Mouse (Mus musculus): ENCODE data around the gene B4galnt2. TPM values are rescaled to one million over a fixed set of nuclear protein-coding genes. Genes with fewer than 3 reads are reported as not detected.

Gene B4galnt2
- polyA plus RNA-seq, 1 experiment from 2014 or later = not detected

DNA sequence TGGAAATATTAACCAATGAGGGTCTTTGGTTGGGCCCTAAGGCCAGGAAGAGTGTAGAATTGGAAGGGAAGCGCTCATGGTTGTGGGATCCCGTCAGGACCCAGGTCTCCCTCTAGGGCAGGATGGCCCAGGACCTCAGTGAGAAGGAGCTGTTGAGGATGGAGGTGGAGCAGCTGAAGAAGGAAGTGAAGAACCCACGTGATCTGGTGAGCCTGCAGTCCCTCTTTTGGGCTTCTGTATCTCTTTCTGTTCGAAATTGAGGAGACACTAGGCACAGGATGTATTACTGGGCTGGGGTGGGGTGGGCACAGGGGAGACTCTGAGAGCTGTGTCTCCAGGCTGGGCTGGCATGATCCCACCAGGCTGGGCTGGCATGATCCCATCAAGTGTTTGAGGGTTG lies 69.8 kb downstream of the B4galnt2 start:
- 74% methylated on average over 4 of the region's 4 CpGs for WGBS
- no peaks in the 10 kb centered on the region for H3K27me3 ChIP-seq (ENCODE audit: control insufficient read depth, insufficient read depth, low read length)
- H3K36me3 ChIP-seq (replicated peaks; ENCODE audit: control insufficient read depth, insufficient read depth) = no peaks in the 10 kb centered on the region
- H3K9ac ChIP-seq = no peak overlapping the region
- no peaks in the 10 kb centered on the region for H3K9me3 ChIP-seq (ENCODE audit: control insufficient read depth, low read length)
- DNase-seq (ENCODE audit: low spot score) (no peak), ATAC-seq (ENCODE audit: low FRiP score) (no peak)
- no peak overlapping the region for H3K4me2 ChIP-seq (replicated peaks)
- H3K27ac ChIP-seq = no peak overlapping the region
- no peak overlapping the region for H3K4me3 ChIP-seq (replicated peaks; ENCODE audit: low read length)
- no peaks in the 10 kb centered on the region for H3K4me1 ChIP-seq (replicated peaks; ENCODE audit: control insufficient read depth, insufficient read depth, low read length)

GRCm38 (mm10) chr11:95843421-95843950 lies 71.2 kb downstream of the B4galnt2 start:
- 60% methylated on average over 6 of the region's 6 CpGs for WGBS
- no peak overlapping the region for H3K9ac ChIP-seq

DNA sequence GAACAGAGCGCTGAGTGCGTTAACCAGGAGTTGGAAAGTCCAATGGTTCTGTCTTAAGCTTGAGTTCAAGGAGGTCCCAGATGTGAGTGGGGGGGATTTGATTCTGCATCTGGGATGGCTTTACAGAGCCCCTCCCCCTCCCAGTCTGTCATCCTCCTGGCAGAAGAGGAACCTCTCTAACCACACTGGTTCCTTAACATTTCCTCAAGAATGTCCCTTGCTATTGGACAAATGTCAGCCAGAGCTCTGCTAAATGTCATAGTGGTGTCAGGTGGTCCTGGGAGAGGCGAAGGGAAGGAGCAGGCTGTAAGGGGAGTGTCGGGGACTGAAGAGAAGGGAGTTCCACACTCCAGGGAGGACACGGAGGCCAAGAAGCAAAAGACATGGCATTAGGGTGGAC lies 71.7 kb downstream of the B4galnt2 start:
- H3K9me3 ChIP-seq (ENCODE audit: control insufficient read depth, low read length) = no peaks in the 10 kb centered on the region
- H3K27me3 ChIP-seq (ENCODE audit: control insufficient read depth, insufficient read depth, low read length) = no peaks in the 10 kb centered on the region
- DNase-seq (ENCODE audit: low spot score) (no peak), ATAC-seq (ENCODE audit: low FRiP score) (no peak)
- H3K27ac ChIP-seq = no peak overlapping the region
- H3K4me1 ChIP-seq (replicated peaks; ENCODE audit: control insufficient read depth, insufficient read depth, low read length) = no peaks in the 10 kb centered on the region
- H3K36me3 ChIP-seq (replicated peaks; ENCODE audit: control insufficient read depth, insufficient read depth) = no peaks in the 10 kb centered on the region
- WGBS = 80% methylated on average over 5 of the region's 5 CpGs
- H3K9ac ChIP-seq = no peak overlapping the region
- no peak overlapping the region for H3K4me3 ChIP-seq (replicated peaks; ENCODE audit: low read length)
- H3K4me2 ChIP-seq (replicated peaks) = no peak overlapping the region

More at GRCm38 (mm10) chr11:95843421-95843950, 71.2 kb downstream of the B4galnt2 start:
- Histone ChIP-seq H3K27me3 (ENCODE audit: control insufficient read depth, insufficient read depth, low read length) (no peaks in the 10 kb centered on the region), H3K4me3 (replicated peaks; ENCODE audit: low read length) (no peak overlapping the region), H3K9me3 (ENCODE audit: control insufficient read depth, low read length) (no peaks in the 10 kb centered on the region), H3K4me2 (replicated peaks) (no peak overlapping the region), H3K36me3 (replicated peaks; ENCODE audit: control insufficient read depth, insufficient read depth) (no peaks in the 10 kb centered on the region), H3K27ac (no peak overlapping the region), H3K4me1 (replicated peaks; ENCODE audit: control insufficient read depth, insufficient read depth, low read length) (no peaks in the 10 kb centered on the region)
- DNase-seq (ENCODE audit: low spot score) (no peak), ATAC-seq (ENCODE audit: low FRiP score) (no peak)

- Histone ChIP-seq H3K4me1 (replicated peaks; ENCODE audit: control insufficient read depth, insufficient read depth, low read length) (no peaks in the 10 kb centered on the region), H3K36me3 (replicated peaks; ENCODE audit: control insufficient read depth, insufficient read depth) (no peaks in the 10 kb centered on the region), H3K27ac (no peak within 1 kb of the TSS), H3K9ac (no peak within 1 kb of the TSS), H3K4me2 (replicated peaks) (peak within 1 kb of the TSS; percentile 15), H3K27me3 (ENCODE audit: control insufficient read depth, insufficient read depth, low read length) (peaks cover 3% of the 10 kb centered on the region; the same call in 1 of the 2 replicates), H3K4me3 (replicated peaks; ENCODE audit: low read length) (no peak within 1 kb of the TSS; the same call in 1 of the 2 replicates), H3K9me3 (ENCODE audit: control insufficient read depth, low read length) (no peaks in the 10 kb centered on the region)
- 15% methylated on average over 11 of the region's 11 CpGs for WGBS
- DNase-seq (ENCODE audit: low spot score) (no peak), ATAC-seq (ENCODE audit: low FRiP score) (no peak)
Observed at GRCm38 (mm10) chr11:95842074-95842681, 72.5 kb downstream of the B4galnt2 start, which contains the start of gene Abi3. Gene Abi3 (minus strand): TSS chr11:95842476.

GRCm38 (mm10) chr11:95841498-95841830 lies 73.2 kb downstream of the B4galnt2 start:
- Histone ChIP-seq H3K9ac (no peak overlapping the region), H3K36me3 (replicated peaks; ENCODE audit: control insufficient read depth, insufficient read depth) (no peaks in the 10 kb centered on the region), H3K4me2 (replicated peaks) (peak overlapping the region; percentile 15; the same call in 1 of the 2 replicates), H3K27ac (no peak overlapping the region), H3K27me3 (ENCODE audit: control insufficient read depth, insufficient read depth, low read length) (peaks cover 8% of the 10 kb centered on the region), H3K4me1 (replicated peaks; ENCODE audit: control insufficient read depth, insufficient read depth, low read length) (no peaks in the 10 kb centered on the region), H3K9me3 (ENCODE audit: control insufficient read depth, low read length) (no peaks in the 10 kb centered on the region), H3K4me3 (replicated peaks; ENCODE audit: low read length) (no peak overlapping the region; the same call in 1 of the 2 replicates)
- ATAC-seq (ENCODE audit: low FRiP score) (no peak), DNase-seq (ENCODE audit: low spot score) (no peak)
- WGBS = 60% methylated on average over 10 of the region's 10 CpGs

DNA sequence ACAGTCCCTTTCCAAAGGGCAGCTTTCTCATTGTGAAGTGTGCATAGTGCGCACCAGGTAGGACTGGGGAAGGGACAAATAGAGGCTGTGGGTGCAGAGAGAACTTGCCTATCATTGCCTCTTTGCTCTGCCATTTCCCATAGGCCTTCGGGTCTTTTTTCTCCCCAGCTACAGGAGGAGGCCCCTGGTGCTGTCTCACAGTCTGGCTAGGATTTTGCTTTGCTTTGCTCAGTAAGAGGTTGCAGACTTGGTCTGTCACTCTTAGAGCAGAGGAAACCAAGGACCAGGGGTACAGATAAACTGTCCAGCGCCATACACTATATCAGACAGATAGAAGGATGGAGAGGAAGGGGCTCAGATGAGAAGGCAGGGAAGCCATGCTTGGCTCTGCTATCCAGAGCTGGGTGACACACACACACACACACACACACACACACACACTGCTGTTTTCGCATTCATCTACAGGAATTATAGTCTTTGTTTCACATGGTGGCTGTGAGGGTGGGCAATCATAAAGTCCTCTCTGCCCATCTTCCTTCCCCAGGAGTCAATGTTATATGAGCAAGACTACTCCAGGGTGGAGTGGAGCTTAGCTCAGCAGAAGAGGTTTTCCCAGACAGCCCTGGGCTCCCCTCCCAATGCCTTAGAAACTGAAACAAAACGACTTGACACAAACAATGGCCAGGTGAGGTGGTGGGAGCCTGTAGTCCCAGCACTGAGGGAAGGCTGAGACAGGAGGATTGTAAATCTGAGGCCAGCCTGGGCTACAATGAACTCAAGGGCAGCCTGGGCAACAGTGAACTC lies 73.8 kb downstream of the B4galnt2 start:
- Histone ChIP-seq H3K36me3 (replicated peaks; ENCODE audit: control insufficient read depth, insufficient read depth) (no peaks in the 10 kb centered on the region), H3K27ac (no peak overlapping the region), H3K4me3 (replicated peaks; ENCODE audit: low read length) (no peak overlapping the region), H3K4me2 (replicated peaks) (no peak overlapping the region), H3K9ac (no peak overlapping the region), H3K9me3 (ENCODE audit: control insufficient read depth, low read length) (no peaks in the 10 kb centered on the region), H3K4me1 (replicated peaks; ENCODE audit: control insufficient read depth, insufficient read depth, low read length) (no peaks in the 10 kb centered on the region), H3K27me3 (ENCODE audit: control insufficient read depth, insufficient read depth, low read length) (peaks cover 14% of the 10 kb centered on the region)
- WGBS = 80% methylated on average over 5 of the region's 5 CpGs
- DNase-seq (ENCODE audit: low spot score) (no peak), ATAC-seq (ENCODE audit: low FRiP score) (no peak)

DNA sequence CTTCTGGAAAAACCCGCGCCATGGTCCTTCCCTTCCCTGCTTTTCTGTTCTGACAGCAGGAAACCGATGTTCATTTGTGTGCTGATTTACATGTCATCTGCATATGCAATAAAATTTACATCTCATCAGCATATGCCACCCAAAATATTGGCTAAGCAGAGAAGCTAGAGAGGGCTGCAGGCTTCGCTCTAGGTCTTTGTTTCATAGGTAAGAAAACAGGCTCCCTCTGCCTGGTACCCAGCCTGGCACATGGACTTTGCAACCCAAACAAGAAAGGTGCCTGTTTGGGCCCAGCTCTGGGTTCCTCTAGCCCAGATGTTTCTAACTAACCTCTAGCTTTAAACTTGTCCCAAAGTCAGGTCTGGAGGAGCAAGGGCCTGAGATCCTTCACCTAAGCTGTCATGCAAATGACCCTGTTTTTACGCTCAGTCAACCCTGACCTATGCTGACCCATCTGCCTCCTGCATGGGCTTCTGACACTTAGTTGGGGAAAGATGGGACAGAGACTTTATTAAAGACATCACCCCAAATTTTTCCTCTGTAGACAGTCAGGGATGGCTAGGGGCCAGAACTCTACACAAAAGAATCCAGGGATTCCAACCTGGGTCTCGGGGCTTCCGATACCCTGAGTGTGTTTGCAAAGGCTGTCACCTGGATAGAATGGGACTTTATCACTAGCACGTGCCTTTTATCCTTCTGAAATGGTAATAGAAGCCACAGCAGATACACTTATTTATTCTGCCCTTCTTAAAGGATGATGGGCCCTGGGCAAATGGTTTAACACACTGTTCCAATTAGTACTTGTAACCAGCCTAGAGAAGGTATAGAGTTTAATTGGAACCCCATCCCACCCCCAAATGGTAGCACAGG lies 75.5 kb downstream of the B4galnt2 start:
- ATAC-seq (ENCODE audit: low FRiP score) (no peak), DNase-seq (ENCODE audit: low spot score) (no peak)
- Histone ChIP-seq H3K4me2 (replicated peaks) (no peak overlapping the region), H3K9me3 (ENCODE audit: control insufficient read depth, low read length) (no peaks in the 10 kb centered on the region), H3K4me3 (replicated peaks; ENCODE audit: low read length) (no peak overlapping the region), H3K4me1 (replicated peaks; ENCODE audit: control insufficient read depth, insufficient read depth, low read length) (no peaks in the 10 kb centered on the region), H3K27me3 (ENCODE audit: control insufficient read depth, insufficient read depth, low read length) (peaks cover 28% of the 10 kb centered on the region), H3K36me3 (replicated peaks; ENCODE audit: control insufficient read depth, insufficient read depth) (no peaks in the 10 kb centered on the region), H3K9ac (no peak overlapping the region), H3K27ac (no peak overlapping the region)
- WGBS = 67% methylated on average over 8 of the region's 8 CpGs

DNA sequence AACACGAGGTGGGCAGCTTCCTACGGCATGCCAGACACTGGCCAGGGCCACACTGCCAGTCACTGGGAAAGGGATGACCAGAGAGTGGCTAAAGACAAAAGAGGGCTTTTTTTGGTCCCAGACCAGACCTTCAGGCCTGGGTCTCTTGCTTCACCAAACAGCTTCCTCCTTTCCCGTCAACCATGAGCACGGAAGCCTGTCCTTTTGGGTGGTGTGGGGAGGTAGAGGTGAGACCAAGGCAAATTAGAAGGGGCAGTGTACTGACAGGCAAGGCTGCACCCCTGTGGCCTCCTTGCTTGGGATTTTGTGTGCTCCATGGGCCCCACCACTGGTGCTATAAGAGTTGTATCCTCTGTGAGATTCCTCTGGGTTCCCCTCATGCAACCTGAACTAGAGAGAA lies 76.1 kb downstream of the B4galnt2 start:
- Histone ChIP-seq H3K27me3 (ENCODE audit: control insufficient read depth, insufficient read depth, low read length) (peaks cover 35% of the 10 kb centered on the region), H3K9me3 (ENCODE audit: control insufficient read depth, low read length) (no peaks in the 10 kb centered on the region), H3K4me2 (replicated peaks) (no peak overlapping the region), H3K27ac (no peak overlapping the region), H3K4me3 (replicated peaks; ENCODE audit: low read length) (no peak overlapping the region), H3K9ac (no peak overlapping the region), H3K36me3 (replicated peaks; ENCODE audit: control insufficient read depth, insufficient read depth) (no peaks in the 10 kb centered on the region), H3K4me1 (replicated peaks; ENCODE audit: control insufficient read depth, insufficient read depth, low read length) (0 out of 2 replicates have a peak, but pooled peaks cover 4% of the 10 kb centered on the region)
- ATAC-seq (ENCODE audit: low FRiP score) = no peak
- 80% methylated on average over 4 of the region's 4 CpGs for WGBS
- DNase-seq (ENCODE audit: low spot score) = no peak

- no peak within 1 kb of the TSS for H3K4me3 ChIP-seq (replicated peaks; ENCODE audit: low read length)
- H3K27ac ChIP-seq = no peak within 1 kb of the TSS
- no peaks in the 10 kb centered on the region for H3K36me3 ChIP-seq (replicated peaks; ENCODE audit: control insufficient read depth, insufficient read depth)
- peak; percentile 50 for DNase-seq (ENCODE audit: low spot score)
- H3K4me2 ChIP-seq (replicated peaks) = no peak within 1 kb of the TSS
- H3K27me3 ChIP-seq (ENCODE audit: control insufficient read depth, insufficient read depth, low read length) = peaks cover 50% of the 10 kb centered on the region
- no peak for ATAC-seq (ENCODE audit: low FRiP score)
- WGBS = 74% methylated on average over 10 of the region's 10 CpGs
- 0 out of 2 replicates have a peak, but pooled peaks cover 4% of the 10 kb centered on the region for H3K4me1 ChIP-seq (replicated peaks; ENCODE audit: control insufficient read depth, insufficient read depth, low read length)
- H3K9me3 ChIP-seq (ENCODE audit: control insufficient read depth, low read length) = no peaks in the 10 kb centered on the region
- H3K9ac ChIP-seq = no peak within 1 kb of the TSS
Observed at GRCm38 (mm10) chr11:95837059-95837458, 77.6 kb downstream of the B4galnt2 start, which contains the start of gene Gngt2. Gene Gngt2 (plus strand): TSS chr11:95837216.
